16 mouse cellular contexts compared by ENCODE assay signal in the genomic region with DNA sequence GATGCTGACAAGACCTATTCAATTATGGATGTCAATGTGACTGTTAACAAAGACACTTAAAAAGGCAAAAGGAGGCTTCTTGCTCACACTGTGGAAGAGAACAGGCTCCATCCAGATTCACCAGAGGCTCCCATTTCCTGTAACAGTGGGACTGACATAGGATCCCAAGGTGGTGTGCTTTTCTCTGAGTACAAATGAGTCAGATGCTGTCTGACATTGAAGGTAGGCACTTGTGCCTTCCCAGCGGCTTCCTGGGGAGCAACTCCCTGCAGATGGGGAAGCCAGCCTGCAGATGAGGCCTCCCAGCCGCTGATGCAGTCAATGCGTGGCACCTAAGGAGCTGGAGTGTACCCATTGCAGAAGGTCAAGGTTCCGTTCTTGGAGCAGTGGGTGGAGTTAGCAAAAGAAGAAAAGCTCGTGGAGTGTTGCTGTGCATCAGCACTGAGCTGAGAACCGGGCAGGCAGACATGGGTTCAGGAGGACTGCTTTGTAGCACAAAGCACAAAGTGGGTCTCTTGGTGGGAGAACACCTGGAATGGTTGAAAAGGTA.
DNase-seq lines count a peak whose midpoint lies in the region; ATAC-seq and TF ChIP-seq lines count a peak whose summit lies in the region.
"Had no signal": no experiment of that assay in that cellular context is flagged by ENCODE, and none has a peak within 500 bp of the region (broad histone marks: within the 10 kb centered on the region; RNA-seq: fewer than 3 reads in every experiment).

No protein-coding gene starts in this region.

- 0 out of 2 replicates have a peak overlapping the region, but pooled peaks have one; percentile 23 for H3K27ac ChIP-seq in forebrain, embryonic 15.5 days (replicated peaks)
- no peak overlapping the region for H3K27ac ChIP-seq in forebrain, embryonic 11.5 days (ENCODE audit: low read depth, low read length)
- H3K27ac ChIP-seq in kidney, adult 2 months (ENCODE audit: insufficient read depth, low read depth, low read length): no peak overlapping the region
- H3K27ac ChIP-seq: hindbrain, postnatal 0 days; neural tube, embryonic 13.5 days had no signal

- WGBS in forebrain, embryonic 15.5 days: 73% methylated on average over 6 of the region's 6 CpGs
- WGBS in forebrain, embryonic 11.5 days: 71% methylated on average over 6 of the region's 6 CpGs
- WGBS in kidney, adult 2 months: 75% methylated on average over 6 of the region's 6 CpGs

- TF ChIP-seq CTCF in kidney, adult 2 months (conservative IDR thresholded peaks at IDR 0.05; ENCODE audit: insufficient read depth, insufficient read length, low read depth, low read length): no peak

- no peaks in the 10 kb centered on the region for H3K9me3 ChIP-seq in forebrain, embryonic 15.5 days
- H3K9me3 ChIP-seq in forebrain, embryonic 11.5 days (ENCODE audit: control insufficient read depth, low read length): no peaks in the 10 kb centered on the region
- H3K9me3 ChIP-seq: neural tube, embryonic 13.5 days had no signal

- no peak for ATAC-seq in forebrain, embryonic 15.5 days (replicated peaks)
- ATAC-seq in forebrain, embryonic 11.5 days (replicated peaks; ENCODE audit: low FRiP score): no peak
- no peak for ATAC-seq in monocyte, adult 5-6 weeks (replicated peaks; ENCODE audit: insufficient number of reproducible peaks, low FRiP score, low TSS enrichment, poor library complexity, severe bottlenecking)
- ATAC-seq: hindbrain, postnatal 0 days had no signal

- H3K27me3 ChIP-seq in forebrain, embryonic 15.5 days: no peaks in the 10 kb centered on the region
- no peaks in the 10 kb centered on the region for H3K27me3 ChIP-seq in forebrain, embryonic 11.5 days (ENCODE audit: control insufficient read depth, insufficient read depth, low read length)
- no peaks in the 10 kb centered on the region for H3K27me3 ChIP-seq in kidney, adult 2 months (replicated peaks; ENCODE audit: control insufficient read depth, insufficient read depth, low read length)
- H3K27me3 ChIP-seq: neural tube, embryonic 13.5 days had no signal

- H3K9ac ChIP-seq in forebrain, embryonic 15.5 days (replicated peaks): no peak overlapping the region
- no peak overlapping the region for H3K9ac ChIP-seq in forebrain, embryonic 11.5 days (ENCODE audit: low read length)
- H3K9ac ChIP-seq: neural tube, embryonic 13.5 days had no signal

- H3K4me2 ChIP-seq in forebrain, embryonic 15.5 days (replicated peaks): no peak overlapping the region
- no peak overlapping the region for H3K4me2 ChIP-seq in forebrain, embryonic 11.5 days (ENCODE audit: low read depth, low read length, severe bottlenecking)
- H3K4me2 ChIP-seq: neural tube, embryonic 13.5 days had no signal

- H3K4me1 ChIP-seq in forebrain, embryonic 15.5 days: no peaks in the 10 kb centered on the region
- 0 out of 2 replicates have a peak, but pooled peaks cover 3% of the 10 kb centered on the region for H3K4me1 ChIP-seq in forebrain, embryonic 11.5 days (replicated peaks; ENCODE audit: control insufficient read depth, insufficient read depth, low read length)
- no peaks in the 10 kb centered on the region for H3K4me1 ChIP-seq in kidney, adult 2 months (ENCODE audit: control insufficient read depth, insufficient read depth, low read length)
- H3K4me1 ChIP-seq: neural tube, embryonic 13.5 days had no signal

- no peak overlapping the region for H3K4me3 ChIP-seq in forebrain, embryonic 15.5 days
- no peak overlapping the region for H3K4me3 ChIP-seq in forebrain, embryonic 11.5 days (ENCODE audit: low read depth, low read length)
- H3K4me3 ChIP-seq in kidney, adult 2 months (ENCODE audit: insufficient read depth, low read depth, low read length): no peak overlapping the region
- H3K4me3 ChIP-seq: neural tube, embryonic 13.5 days had no signal

- no peaks in the 10 kb centered on the region for H3K36me3 ChIP-seq in forebrain, embryonic 15.5 days
- H3K36me3 ChIP-seq in forebrain, embryonic 11.5 days (ENCODE audit: control insufficient read depth, insufficient read depth, low read length): no peaks in the 10 kb centered on the region
- H3K36me3 ChIP-seq in kidney, adult 2 months (ENCODE audit: control insufficient read depth, insufficient read depth, low read length): no peaks in the 10 kb centered on the region
- H3K36me3 ChIP-seq: neural tube, embryonic 13.5 days had no signal

- no peak for TF ChIP-seq POLR2A in kidney, adult 2 months (IDR thresholded peaks at IDR 0.05; ENCODE audit: low read depth, low read length)

- no peak for DNase-seq in forebrain, embryonic 11.5 days (ENCODE audit: low spot score)
- DNase-seq in thymus, postnatal 25 days: peak; percentile 23
- DNase-seq in thymus, postnatal 4 days: no peak
- peak; percentile 32 for DNase-seq in adrenal gland, postnatal 25 days
- DNase-seq in left cerebral cortex, adult 18-20 months (ENCODE audit: low spot score in 2 of 2): no peak
- DNase-seq in kidney, adult 2 months: no peak
- DNase-seq: cerebellum, adult 9-10 months; gastrocnemius, postnatal 36 days; kidney, adult 11 months; kidney, postnatal 36 days; right cerebral cortex, postnatal 25 days; thymus, postnatal 14 days had no signal

Comparison
In these comparisons a context has a peak if more than half of its experiments do, and no peak if none do; other contexts are left out.
1. DNase-seq: peak in thymus, postnatal 25 days (single experiment) and adrenal gland, postnatal 25 days (single experiment); none in forebrain, embryonic 11.5 days (single experiment), thymus, postnatal 4 days (single experiment), left cerebral cortex, adult 18-20 months (0 of 2) and kidney, adult 2 months (single experiment).